15 mouse cellular contexts compared by ENCODE assay signal in the genomic region with DNA sequence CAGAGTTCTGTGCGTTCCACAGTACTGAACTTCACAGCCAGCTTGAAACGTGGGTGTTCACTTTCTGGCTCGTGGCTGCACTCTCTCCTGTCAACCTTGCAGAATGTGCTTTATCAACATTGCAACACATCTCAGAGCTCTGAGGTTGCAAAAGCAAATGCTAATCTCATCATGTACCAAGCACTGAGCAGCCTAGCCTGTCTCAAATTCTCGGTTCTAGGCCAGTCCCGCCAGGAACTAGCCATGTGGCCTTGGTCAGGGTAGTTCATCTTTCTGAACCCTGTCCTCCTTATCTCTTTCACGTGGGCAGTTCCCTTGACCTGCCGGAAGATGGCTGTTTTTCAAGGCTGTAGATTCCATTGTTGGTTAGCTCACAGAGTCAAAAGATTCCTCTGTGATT.
A peak's percentile ranks its signal among the peaks of the same experiment; 100 is the strongest.
DNase-seq lines count a peak whose midpoint lies in the region; ATAC-seq and TF ChIP-seq lines count a peak whose summit lies in the region.
"Had no signal": no experiment of that assay in that cellular context is flagged by ENCODE, and none has a peak within 500 bp of the region (broad histone marks: within the 10 kb centered on the region; RNA-seq: fewer than 3 reads in every experiment).

No protein-coding gene starts in this region.

- no peak for TF ChIP-seq POLR2A in liver, adult 2 months (IDR thresholded peaks at IDR 0.05; ENCODE audit: extremely low read depth, insufficient read depth, low read length)

- H3K4me1 ChIP-seq in liver, adult 2 months (ENCODE audit: control insufficient read depth, insufficient read depth, low read length): no peaks in the 10 kb centered on the region
- H3K4me1 ChIP-seq in liver, embryonic 11.5 days (replicated peaks; ENCODE audit: control insufficient read depth, insufficient read depth, low read length): no peaks in the 10 kb centered on the region; the same call in 1 of the 2 replicates
- peaks cover 4% of the 10 kb centered on the region; the same call in 1 of the 2 replicates for H3K4me1 ChIP-seq in heart, embryonic 11.5 days (ENCODE audit: control insufficient read depth, insufficient read depth, low read length)
- H3K4me1 ChIP-seq: megakaryocyte, embryonic 14.5 days had no signal

- H3K79me2 ChIP-seq in liver, adult 2 months (ENCODE audit: control insufficient read depth, insufficient read depth, low read length): no peaks in the 10 kb centered on the region

- H3K4me3 ChIP-seq in liver, adult 2 months (ENCODE audit: insufficient read depth, low read depth, low read length): no peak overlapping the region
- no peak overlapping the region for H3K4me3 ChIP-seq in liver, embryonic 11.5 days (ENCODE audit: low read depth, low read length)
- H3K4me3 ChIP-seq in heart, embryonic 11.5 days (ENCODE audit: low read depth, low read length): no peak overlapping the region
- H3K4me3 ChIP-seq: hindbrain, embryonic 15.5 days; limb, embryonic 12.5 days; megakaryocyte, embryonic 14.5 days had no signal

- ATAC-seq in liver, embryonic 11.5 days (replicated peaks; ENCODE audit: low FRiP score): no peak
- peak; percentile 71 for ATAC-seq in heart, embryonic 11.5 days (replicated peaks; ENCODE audit: insufficient number of reproducible peaks, low FRiP score, low TSS enrichment)
- no peak for ATAC-seq in megakaryocyte progenitor cell, adult 5-6 weeks (replicated peaks; ENCODE audit: poor library complexity)
- ATAC-seq: forebrain, embryonic 16.5 days had no signal

- H3K9ac ChIP-seq in liver, adult 2 months (ENCODE audit: low read depth, low read length): no peak overlapping the region
- no peak overlapping the region for H3K9ac ChIP-seq in liver, embryonic 11.5 days (ENCODE audit: low read depth, low read length)
- no peak overlapping the region for H3K9ac ChIP-seq in heart, embryonic 11.5 days (ENCODE audit: low read depth, low read length)
- H3K9ac ChIP-seq: hindbrain, embryonic 15.5 days; limb, embryonic 12.5 days had no signal

- H3K36me3 ChIP-seq in liver, adult 2 months (ENCODE audit: control insufficient read depth, insufficient read depth, low read length): no peaks in the 10 kb centered on the region
- H3K36me3 ChIP-seq in liver, embryonic 11.5 days (ENCODE audit: control insufficient read depth, insufficient read depth, low read length): no peaks in the 10 kb centered on the region
- no peaks in the 10 kb centered on the region for H3K36me3 ChIP-seq in heart, embryonic 11.5 days (ENCODE audit: control insufficient read depth, insufficient read depth, low read length)
- H3K36me3 ChIP-seq: hindbrain, embryonic 15.5 days; limb, embryonic 12.5 days had no signal

- no peak for TF ChIP-seq CTCF in liver, adult 2 months (IDR thresholded peaks at IDR 0.05; ENCODE audit: low read depth, low read length)

- peak; percentile 95 for DNase-seq in liver, adult 2 months (ENCODE audit: extremely low read depth, low read depth, low spot score)
- no peak for DNase-seq in liver, embryonic 11.5 days (ENCODE audit: low spot score)
- peak; percentile 4 for DNase-seq in urinary bladder, postnatal 14 days (ENCODE audit: low spot score)
- DNase-seq in urinary bladder, postnatal 25 days (ENCODE audit: low spot score): no peak
- peak; percentile 78 for DNase-seq in yolk sac, embryonic 10.5 days (ENCODE audit: low spot score)
- DNase-seq in spleen, postnatal 14 days (ENCODE audit: low spot score in 2 of 2): no peak
- DNase-seq: cerebellum, adult 2 months; layer of hippocampus, adult 9-11 months had no signal

- H3K27ac ChIP-seq in liver, adult 2 months (replicated peaks; ENCODE audit: insufficient read depth, low read depth, low read length): no peak overlapping the region; the same call in 1 of the 2 replicates
- no peak overlapping the region for H3K27ac ChIP-seq in liver, embryonic 11.5 days (ENCODE audit: low read depth, low read length)
- H3K27ac ChIP-seq in heart, embryonic 11.5 days (ENCODE audit: low read depth, low read length): no peak overlapping the region
- H3K27ac ChIP-seq: hindbrain, embryonic 15.5 days; limb, embryonic 12.5 days had no signal

- WGBS in liver, adult 2 months: 16% methylated on average over 7 of the region's 7 CpGs
- 37% methylated on average over 7 of the region's 7 CpGs for WGBS in liver, embryonic 11.5 days
- 39% methylated on average over 7 of the region's 7 CpGs for WGBS in heart, embryonic 11.5 days (ENCODE audit: insufficient replicate concordance)

- no peak overlapping the region for H3K4me2 ChIP-seq in liver, embryonic 11.5 days
- no peak overlapping the region for H3K4me2 ChIP-seq in heart, embryonic 11.5 days
- H3K4me2 ChIP-seq: hindbrain, embryonic 15.5 days; limb, embryonic 12.5 days had no signal

- no peaks in the 10 kb centered on the region for H3K27me3 ChIP-seq in liver, adult 2 months (ENCODE audit: control insufficient read depth, insufficient read depth, low read length)
- no peaks in the 10 kb centered on the region for H3K27me3 ChIP-seq in liver, embryonic 11.5 days (replicated peaks; ENCODE audit: control insufficient read depth, insufficient read depth, low read length)
- H3K27me3 ChIP-seq in heart, embryonic 11.5 days (ENCODE audit: control insufficient read depth, insufficient read depth, low read length): no peaks in the 10 kb centered on the region
- H3K27me3 ChIP-seq: CH12.LX; hindbrain, embryonic 15.5 days; megakaryocyte, embryonic 14.5 days had no signal

- no peaks in the 10 kb centered on the region for H3K9me3 ChIP-seq in liver, embryonic 11.5 days (ENCODE audit: control insufficient read depth, low read length)
- no peaks in the 10 kb centered on the region for H3K9me3 ChIP-seq in heart, embryonic 11.5 days (replicated peaks; ENCODE audit: control insufficient read depth, low read length)
- H3K9me3 ChIP-seq: hindbrain, embryonic 15.5 days; limb, embryonic 12.5 days; megakaryocyte, embryonic 14.5 days had no signal

Comparison
In these comparisons a context has a peak if more than half of its experiments do, and no peak if none do; other contexts are left out.
1. DNase-seq: peak in liver, adult 2 months (single experiment), urinary bladder, postnatal 14 days (single experiment) and yolk sac, embryonic 10.5 days (single experiment); none in liver, embryonic 11.5 days (single experiment), urinary bladder, postnatal 25 days (single experiment) and spleen, postnatal 14 days (0 of 2).